Mouse (Mus musculus): ENCODE measurements around the gene Rbpjl. TPM values are rescaled to one million over a fixed set of nuclear protein-coding genes. Genes with fewer than 3 reads are reported as not detected.

Gene Rbpjl
- polyA plus RNA-seq, 1 experiment from 2014 or later: 0.11 TPM

- H3K4me2 ChIP-seq (ENCODE audit: low read depth, low read length): no peak overlapping the region
- H3K4me1 ChIP-seq (ENCODE audit: control insufficient read depth, insufficient read depth, low read length): no peaks in the 10 kb centered on the region
- no peaks in the 10 kb centered on the region for H3K36me3 ChIP-seq (ENCODE audit: control insufficient read depth, insufficient read depth, low read length)
- no peaks in the 10 kb centered on the region for H3K9me3 ChIP-seq (ENCODE audit: control insufficient read depth, low read length)
- no peak for ATAC-seq (ENCODE audit: low read depth)
- 21% methylated on average over 7 of the region's 7 CpGs for WGBS
- H3K4me3 ChIP-seq (ENCODE audit: low read depth, low read length): no peak overlapping the region
- no peak overlapping the region for H3K9ac ChIP-seq (replicated peaks; ENCODE audit: low read depth, low read length)
- no peak overlapping the region for H3K27ac ChIP-seq (ENCODE audit: low read depth, low read length)
- no peaks in the 10 kb centered on the region for H3K27me3 ChIP-seq (ENCODE audit: control insufficient read depth, insufficient read depth, low read length)
Observed at GRCm38 (mm10) chr2:164430697-164431096, 27.8 kb downstream of the Rbpjl start.

GRCm38 (mm10) chr2:164431676-164432465, 28.9 kb downstream of the Rbpjl start:
- Histone ChIP-seq H3K4me2 (ENCODE audit: low read depth, low read length) (no peak overlapping the region), H3K36me3 (ENCODE audit: control insufficient read depth, insufficient read depth, low read length) (no peaks in the 10 kb centered on the region), H3K27ac (ENCODE audit: low read depth, low read length) (no peak overlapping the region), H3K4me1 (ENCODE audit: control insufficient read depth, insufficient read depth, low read length) (no peaks in the 10 kb centered on the region), H3K4me3 (ENCODE audit: low read depth, low read length) (no peak overlapping the region), H3K27me3 (ENCODE audit: control insufficient read depth, insufficient read depth, low read length) (no peaks in the 10 kb centered on the region), H3K9ac (replicated peaks; ENCODE audit: low read depth, low read length) (no peak overlapping the region), H3K9me3 (ENCODE audit: control insufficient read depth, low read length) (no peaks in the 10 kb centered on the region)
- 67% methylated on average over 9 of the region's 9 CpGs for WGBS
- no peak for ATAC-seq (ENCODE audit: low read depth)

GRCm38 (mm10) chr2:164432541-164433191, 29.7 kb downstream of the Rbpjl start:
- ATAC-seq (ENCODE audit: low read depth): no peak
- no peaks in the 10 kb centered on the region for H3K4me1 ChIP-seq (ENCODE audit: control insufficient read depth, insufficient read depth, low read length)
- no peaks in the 10 kb centered on the region for H3K27me3 ChIP-seq (ENCODE audit: control insufficient read depth, insufficient read depth, low read length)
- no peak overlapping the region for H3K4me2 ChIP-seq (ENCODE audit: low read depth, low read length)
- WGBS: 46% methylated on average over 22 of the region's 22 CpGs
- no peaks in the 10 kb centered on the region for H3K36me3 ChIP-seq (ENCODE audit: control insufficient read depth, insufficient read depth, low read length)
- H3K9me3 ChIP-seq (ENCODE audit: control insufficient read depth, low read length): no peaks in the 10 kb centered on the region
- H3K9ac ChIP-seq (replicated peaks; ENCODE audit: low read depth, low read length): no peak overlapping the region
- H3K27ac ChIP-seq (ENCODE audit: low read depth, low read length): no peak overlapping the region
- H3K4me3 ChIP-seq (ENCODE audit: low read depth, low read length): no peak overlapping the region

GRCm38 (mm10) chr2:164433278-164433895, 30.4 kb downstream of the Rbpjl start:
- no peak overlapping the region for H3K27ac ChIP-seq (ENCODE audit: low read depth, low read length)
- no peaks in the 10 kb centered on the region for H3K27me3 ChIP-seq (ENCODE audit: control insufficient read depth, insufficient read depth, low read length)
- H3K4me2 ChIP-seq (ENCODE audit: low read depth, low read length): no peak overlapping the region
- no peaks in the 10 kb centered on the region for H3K4me1 ChIP-seq (ENCODE audit: control insufficient read depth, insufficient read depth, low read length)
- H3K9ac ChIP-seq (replicated peaks; ENCODE audit: low read depth, low read length): no peak overlapping the region
- H3K9me3 ChIP-seq (ENCODE audit: control insufficient read depth, low read length): no peaks in the 10 kb centered on the region
- H3K4me3 ChIP-seq (ENCODE audit: low read depth, low read length): no peak overlapping the region
- 87% methylated on average over 9 of the region's 9 CpGs for WGBS
- no peaks in the 10 kb centered on the region for H3K36me3 ChIP-seq (ENCODE audit: control insufficient read depth, insufficient read depth, low read length)
- ATAC-seq (ENCODE audit: low read depth): no peak

- Histone ChIP-seq H3K27ac (ENCODE audit: low read depth, low read length) (no peak overlapping the region), H3K4me1 (ENCODE audit: control insufficient read depth, insufficient read depth, low read length) (no peaks in the 10 kb centered on the region), H3K9ac (replicated peaks; ENCODE audit: low read depth, low read length) (no peak overlapping the region), H3K4me3 (ENCODE audit: low read depth, low read length) (no peak overlapping the region), H3K4me2 (ENCODE audit: low read depth, low read length) (no peak overlapping the region), H3K9me3 (ENCODE audit: control insufficient read depth, low read length) (no peaks in the 10 kb centered on the region), H3K27me3 (ENCODE audit: control insufficient read depth, insufficient read depth, low read length) (no peaks in the 10 kb centered on the region), H3K36me3 (ENCODE audit: control insufficient read depth, insufficient read depth, low read length) (no peaks in the 10 kb centered on the region)
- ATAC-seq (ENCODE audit: low read depth): no peak
- WGBS: 60% methylated on average over 3 of the region's 3 CpGs
Observed at GRCm38 (mm10) chr2:164434681-164435080, 31.7 kb downstream of the Rbpjl start.

- H3K36me3 ChIP-seq (ENCODE audit: control insufficient read depth, insufficient read depth, low read length): no peaks in the 10 kb centered on the region
- H3K4me2 ChIP-seq (ENCODE audit: low read depth, low read length): no peak overlapping the region
- no peak overlapping the region for H3K9ac ChIP-seq (replicated peaks; ENCODE audit: low read depth, low read length)
- H3K27ac ChIP-seq (ENCODE audit: low read depth, low read length): no peak overlapping the region
- no peaks in the 10 kb centered on the region for H3K4me1 ChIP-seq (ENCODE audit: control insufficient read depth, insufficient read depth, low read length)
- H3K4me3 ChIP-seq (ENCODE audit: low read depth, low read length): no peak overlapping the region
- H3K9me3 ChIP-seq (ENCODE audit: control insufficient read depth, low read length): no peaks in the 10 kb centered on the region
- ATAC-seq (ENCODE audit: low read depth): no peak
- WGBS: 55% methylated on average over 5 of the region's 5 CpGs
- H3K27me3 ChIP-seq (ENCODE audit: control insufficient read depth, insufficient read depth, low read length): no peaks in the 10 kb centered on the region
Observed at GRCm38 (mm10) chr2:164435216-164436090, 32.5 kb downstream of the Rbpjl start.

GRCm38 (mm10) chr2:164436215-164436913, 33.4 kb downstream of the Rbpjl start:
- Histone ChIP-seq H3K36me3 (ENCODE audit: control insufficient read depth, insufficient read depth, low read length) (no peaks in the 10 kb centered on the region), H3K4me3 (ENCODE audit: low read depth, low read length) (no peak overlapping the region), H3K27ac (ENCODE audit: low read depth, low read length) (no peak overlapping the region), H3K4me1 (ENCODE audit: control insufficient read depth, insufficient read depth, low read length) (no peaks in the 10 kb centered on the region), H3K9me3 (ENCODE audit: control insufficient read depth, low read length) (no peaks in the 10 kb centered on the region), H3K4me2 (ENCODE audit: low read depth, low read length) (no peak overlapping the region), H3K9ac (replicated peaks; ENCODE audit: low read depth, low read length) (no peak overlapping the region), H3K27me3 (ENCODE audit: control insufficient read depth, insufficient read depth, low read length) (no peaks in the 10 kb centered on the region)
- WGBS: 36% methylated on average over 8 of the region's 8 CpGs
- ATAC-seq (ENCODE audit: low read depth): no peak

GRCm38 (mm10) chr2:164436961-164437360, 34.0 kb downstream of the Rbpjl start:
- WGBS: 63% methylated on average over 3 of the region's 3 CpGs

More at GRCm38 (mm10) chr2:164436961-164437360, 34.0 kb downstream of the Rbpjl start:
- H3K27ac ChIP-seq (ENCODE audit: low read depth, low read length): no peak overlapping the region
- no peak overlapping the region for H3K4me2 ChIP-seq (ENCODE audit: low read depth, low read length)
- H3K4me1 ChIP-seq (ENCODE audit: control insufficient read depth, insufficient read depth, low read length): no peaks in the 10 kb centered on the region
- H3K4me3 ChIP-seq (ENCODE audit: low read depth, low read length): no peak overlapping the region
- ATAC-seq (ENCODE audit: low read depth): no peak
- no peaks in the 10 kb centered on the region for H3K36me3 ChIP-seq (ENCODE audit: control insufficient read depth, insufficient read depth, low read length)
- H3K9me3 ChIP-seq (ENCODE audit: control insufficient read depth, low read length): no peaks in the 10 kb centered on the region
- no peaks in the 10 kb centered on the region for H3K27me3 ChIP-seq (ENCODE audit: control insufficient read depth, insufficient read depth, low read length)
- H3K9ac ChIP-seq (replicated peaks; ENCODE audit: low read depth, low read length): no peak overlapping the region

Data from neural tube, embryonic 14.5 days (tissue).